Mouse (Mus musculus) kidney, postnatal 10 days (tissue): ENCODE measurements around the gene Rsbn1l.
A peak's percentile ranks its signal among the peaks of the same experiment; 100 is the strongest.

ENCODE experiments used
- DNase-seq: peaks from one replicate; pipeline ENCODE4 v3.0.0; 2021; ENCODE audit warnings: mixed read lengths

Gene Rsbn1l

DNA sequence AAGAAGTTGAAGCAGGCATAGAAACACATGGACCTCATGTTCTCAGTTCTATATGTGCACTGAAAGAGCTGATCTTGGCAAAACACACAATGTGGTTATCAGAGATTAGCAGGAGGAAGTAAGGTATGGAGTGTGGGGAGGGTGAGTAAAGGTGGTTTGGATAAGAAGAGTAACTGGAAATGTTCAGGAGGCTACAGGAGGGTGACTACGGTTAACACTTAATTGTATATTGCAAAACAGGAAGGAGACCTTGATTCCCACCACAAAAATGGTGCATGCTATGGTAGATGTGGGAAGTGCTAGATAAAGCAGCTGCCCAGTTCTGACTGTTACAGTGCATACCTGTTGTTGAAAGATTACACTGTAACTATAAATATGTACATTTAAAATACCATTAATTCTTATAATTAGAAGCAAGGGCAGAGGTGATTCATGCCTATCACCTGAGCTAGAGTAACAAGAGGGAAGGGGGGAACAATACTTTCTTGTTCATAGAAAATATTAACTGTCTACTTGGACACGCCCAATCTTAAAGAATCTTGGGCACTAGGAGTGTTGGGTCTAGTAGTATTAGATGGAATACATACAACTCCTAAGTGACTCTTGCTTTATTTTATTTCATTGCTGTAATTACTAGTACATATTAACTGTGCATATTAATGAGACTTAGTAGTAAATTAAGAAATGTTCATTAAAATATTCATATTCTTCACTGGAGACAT is 58.6 kb downstream of the Rsbn1l start:
- DNase-seq = no peak

DNA sequence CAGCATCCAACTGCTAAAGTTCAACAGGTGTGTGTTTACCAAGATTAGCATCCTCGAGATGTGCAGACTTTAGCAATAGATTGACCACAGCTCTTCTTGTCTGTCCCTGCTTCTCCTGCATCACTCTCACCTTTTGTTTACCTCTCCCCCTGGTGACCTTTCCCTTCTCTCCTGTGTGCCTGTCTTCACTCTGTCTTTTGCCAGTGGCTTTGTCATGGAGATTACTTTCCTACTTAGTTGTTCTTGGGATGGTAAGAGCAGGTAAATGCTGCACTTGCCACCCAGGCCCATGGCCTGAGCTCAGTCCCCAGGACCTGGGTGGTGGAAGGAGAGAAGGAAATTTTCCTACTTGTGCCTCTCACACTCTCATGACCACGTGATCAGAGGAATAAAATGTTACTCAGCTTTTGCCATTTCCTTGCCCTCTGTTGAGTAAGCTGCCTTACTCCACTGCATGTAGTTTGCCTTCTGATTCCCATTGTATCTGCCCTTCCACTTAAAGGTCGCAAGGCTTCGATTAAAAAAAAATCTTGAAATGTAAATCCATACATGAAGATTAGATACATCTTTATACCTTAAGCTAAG is 72.1 kb downstream of the Rsbn1l start:
- DNase-seq = no peak

- peak; percentile 99 for DNase-seq
These were observed 74.0 kb downstream of the Rsbn1l start, which contains the start of the genes Phtf2 and Tmem60 for GRCm38 (mm10) chr5:20881915-20882800. Gene Phtf2 (minus strand): TSS chr5:20882124. Gene Tmem60 (plus strand): TSS chr5:20882191.

- DNase-seq = peak; percentile 71
These were observed 75.1 kb downstream of the Rsbn1l start for GRCm38 (mm10) chr5:20880797-20881775.

- no peak for DNase-seq
These were observed 75.8 kb downstream of the Rsbn1l start for GRCm38 (mm10) chr5:20880386-20880785.

GRCm38 (mm10) chr5:20876934-20877426 is 79.2 kb downstream of the Rsbn1l start:
- no peak for DNase-seq

DNA sequence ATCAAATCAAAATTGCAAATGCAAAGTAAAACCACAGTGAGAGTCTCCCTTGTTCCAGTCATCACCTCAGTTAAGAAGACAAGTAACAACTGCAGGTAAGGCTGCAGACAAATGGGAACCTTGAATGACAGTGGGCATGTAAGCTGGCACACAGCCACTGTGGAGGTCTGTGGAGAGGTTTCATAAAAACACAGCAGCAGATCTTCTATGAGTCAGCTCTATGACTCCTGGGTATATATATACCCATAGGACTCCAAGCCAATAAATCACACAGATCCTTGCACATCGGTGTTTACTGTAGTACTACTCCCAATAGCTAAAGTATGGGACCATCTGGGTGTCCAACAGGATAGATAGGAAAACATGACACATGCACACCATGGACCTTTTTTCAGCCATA is 83.1 kb downstream of the Rsbn1l start:
- DNase-seq = no peak

- no peak for DNase-seq
These were observed 90.9 kb downstream of the Rsbn1l start for GRCm38 (mm10) chr5:20865193-20865755.

DNA sequence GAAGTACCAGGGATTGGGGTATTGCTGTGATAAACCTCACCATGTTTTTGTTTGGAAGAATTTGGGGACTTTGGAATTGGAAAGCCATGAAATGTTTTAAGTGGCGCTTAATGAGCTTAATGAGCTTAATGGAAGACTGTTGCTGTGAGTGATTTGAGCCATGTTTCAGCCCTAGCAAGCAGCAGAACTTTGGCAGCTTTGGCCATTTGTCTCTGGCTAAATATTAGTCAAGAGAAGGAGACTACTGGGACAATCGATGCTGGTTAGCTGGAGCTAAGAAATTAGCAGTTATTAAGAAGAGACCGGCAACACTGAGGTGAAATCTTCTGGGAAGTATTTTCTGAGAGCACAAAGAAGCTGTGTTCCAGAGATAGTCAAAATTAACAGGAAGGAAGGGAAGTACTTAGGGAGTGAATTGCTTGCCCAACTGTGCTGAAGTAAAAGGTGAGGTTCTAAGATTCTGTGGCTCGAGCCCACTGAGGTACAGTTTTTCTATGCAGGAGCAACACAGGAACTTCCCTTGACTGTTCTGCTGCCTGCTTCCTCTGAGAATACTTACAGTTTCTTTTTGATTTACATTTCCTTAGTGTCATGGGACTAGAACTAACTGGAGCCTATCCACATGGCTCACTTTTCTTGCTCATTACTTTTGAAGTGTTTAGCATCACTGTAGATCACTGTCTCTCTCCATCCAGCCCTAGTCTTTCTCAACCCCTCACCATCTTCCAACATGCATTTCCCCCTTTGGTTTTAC is 91.8 kb downstream of the Rsbn1l start:
- no peak for DNase-seq

DNA sequence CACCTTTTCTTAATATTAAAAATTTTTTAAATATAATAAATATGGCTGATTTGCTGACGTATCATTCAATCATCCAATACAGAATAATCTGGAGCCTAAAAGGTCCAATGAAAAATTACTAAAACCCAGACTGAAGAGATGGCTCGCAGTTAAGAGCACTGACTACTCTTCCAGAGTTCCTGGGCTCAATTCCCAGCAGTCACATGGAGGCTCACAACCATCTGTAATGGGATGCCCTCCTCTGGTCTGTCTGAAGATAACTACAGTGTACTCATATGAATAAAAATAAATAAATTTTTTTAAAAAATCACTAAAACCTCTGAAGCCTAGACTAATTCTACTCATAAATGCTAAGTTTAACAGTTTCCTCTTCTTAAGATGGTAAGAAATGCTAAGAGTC is 94.3 kb downstream of the Rsbn1l start:
- no peak for DNase-seq

DNA sequence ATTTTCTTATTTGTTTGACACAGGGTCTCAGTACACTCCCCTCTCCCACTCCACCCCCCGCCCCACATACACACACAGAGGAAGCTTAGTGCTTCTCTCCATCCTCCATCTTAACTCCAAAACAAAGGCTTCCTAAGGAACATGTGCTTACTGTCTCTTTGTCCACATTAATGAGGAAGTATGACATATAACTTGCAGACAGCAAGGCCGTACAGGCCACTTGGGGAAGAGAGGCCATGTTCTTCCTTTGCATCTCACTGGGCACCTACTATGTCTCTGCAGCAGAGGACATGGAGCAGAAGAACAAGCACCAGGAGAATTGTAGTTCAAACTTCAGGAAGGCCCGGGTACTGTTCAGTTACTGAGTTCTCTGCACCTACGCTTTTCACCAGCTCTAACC is 95.6 kb downstream of the Rsbn1l start:
- DNase-seq = no peak

DNA sequence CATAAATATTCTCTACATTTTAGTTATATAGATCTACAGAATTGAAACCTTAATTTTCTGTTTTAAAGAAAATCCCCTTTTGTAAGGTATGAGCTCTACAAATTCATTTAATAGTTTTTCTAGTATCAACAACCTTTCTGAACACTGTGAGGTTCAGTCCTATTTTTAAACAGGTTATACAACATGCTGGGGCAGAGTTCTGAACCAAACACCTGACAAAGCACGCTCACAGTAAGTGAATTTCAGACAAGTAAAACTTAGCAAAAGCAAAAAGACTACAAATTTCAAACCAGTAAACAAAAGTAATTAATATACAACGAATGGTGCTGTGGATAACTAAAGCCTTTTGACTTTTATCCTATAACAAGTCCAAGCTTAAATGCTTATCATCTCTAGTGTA is 97.8 kb downstream of the Rsbn1l start:
- no peak for DNase-seq

GRCm38 (mm10) chr5:20855066-20855465 is 101.1 kb downstream of the Rsbn1l start:
- DNase-seq = no peak

GRCm38 (mm10) chr5:20847010-20847409 is 109.2 kb downstream of the Rsbn1l start:
- DNase-seq = no peak

GRCm38 (mm10) chr5:20843816-20844215 is 112.4 kb downstream of the Rsbn1l start:
- no peak for DNase-seq

GRCm38 (mm10) chr5:20843405-20843804 is 112.8 kb downstream of the Rsbn1l start:
- no peak for DNase-seq
